Mouse (Mus musculus): ENCODE measurements around the gene Rin2.
"Not testable (repeated sequence)": the region's sequence is repeated elsewhere in the genome, so short reads cannot be mapped to it uniquely, and the experiment has no call there.

Gene Rin2

GRCm38 (mm10) chr2:145884913-145885785, 210.1 kb downstream of the Rin2 start:
- no peak for DNase-seq (ENCODE audit: extremely low spot score, low read depth, low spot score)

DNA sequence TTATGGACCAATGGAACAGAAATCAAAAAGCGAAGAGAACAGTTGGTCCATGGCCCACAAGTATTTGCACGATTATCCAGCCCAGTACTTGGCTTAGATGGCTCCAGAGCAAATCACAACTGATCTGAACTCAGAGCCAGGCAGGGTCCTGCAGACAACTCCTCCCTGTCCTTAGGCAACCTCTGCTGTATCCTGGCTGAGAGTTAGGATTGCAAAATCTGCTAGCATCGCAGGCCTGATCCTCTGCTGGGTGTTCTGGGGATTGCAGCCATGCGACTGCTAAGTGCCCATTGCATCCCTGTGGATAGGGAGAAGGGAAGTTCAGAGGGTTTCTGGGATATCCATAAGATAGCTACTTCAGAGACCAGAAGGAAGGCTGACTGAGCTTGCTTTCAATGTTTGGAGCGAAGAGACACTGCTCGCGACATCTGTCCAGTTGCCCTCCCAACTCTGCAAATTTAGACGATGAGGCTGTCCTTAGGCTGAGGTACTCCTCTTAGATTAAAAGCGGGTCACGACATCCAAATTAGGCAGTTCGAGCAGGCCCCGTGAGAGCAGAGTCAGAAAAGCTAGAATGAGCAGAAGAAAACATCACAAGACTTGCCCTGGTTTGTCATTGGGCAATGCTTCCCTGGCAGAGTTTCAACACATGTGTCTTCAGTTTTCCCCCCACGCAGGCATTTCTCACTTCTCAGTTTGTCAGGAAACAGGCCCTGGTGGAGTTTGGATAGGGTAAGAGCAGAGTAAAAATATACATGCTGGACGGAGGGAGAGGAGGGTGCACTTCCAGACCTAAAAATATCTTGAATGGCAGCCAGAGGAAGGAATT, 213.1 kb downstream of the Rin2 start:
- DNase-seq (ENCODE audit: extremely low spot score, low read depth, low spot score), result no peak

GRCm38 (mm10) chr2:145888766-145889480, 213.9 kb downstream of the Rin2 start:
- DNase-seq (ENCODE audit: extremely low spot score, low read depth, low spot score), result no peak

DNA sequence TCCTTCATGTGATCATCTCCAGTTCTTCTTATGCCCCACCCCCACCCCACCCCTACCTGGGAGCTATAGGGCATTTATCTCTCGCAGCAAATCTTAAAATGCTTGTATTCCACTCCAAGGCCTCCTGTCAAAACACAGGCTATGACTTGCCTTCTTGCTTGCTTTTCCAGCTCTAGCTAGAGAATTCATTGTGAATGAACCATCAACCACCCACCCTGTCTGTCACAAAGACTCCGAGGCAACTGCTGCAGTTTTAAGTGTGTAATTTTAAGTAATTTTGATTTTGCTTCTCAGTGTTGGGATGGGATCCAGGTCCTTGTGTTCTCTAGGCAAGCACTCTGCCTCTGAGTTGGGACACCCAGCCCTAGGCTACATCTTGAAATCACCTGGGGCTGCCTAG, 215.6 kb downstream of the Rin2 start:
- DNase-seq (ENCODE audit: extremely low spot score, low read depth, low spot score), result no peak

DNA sequence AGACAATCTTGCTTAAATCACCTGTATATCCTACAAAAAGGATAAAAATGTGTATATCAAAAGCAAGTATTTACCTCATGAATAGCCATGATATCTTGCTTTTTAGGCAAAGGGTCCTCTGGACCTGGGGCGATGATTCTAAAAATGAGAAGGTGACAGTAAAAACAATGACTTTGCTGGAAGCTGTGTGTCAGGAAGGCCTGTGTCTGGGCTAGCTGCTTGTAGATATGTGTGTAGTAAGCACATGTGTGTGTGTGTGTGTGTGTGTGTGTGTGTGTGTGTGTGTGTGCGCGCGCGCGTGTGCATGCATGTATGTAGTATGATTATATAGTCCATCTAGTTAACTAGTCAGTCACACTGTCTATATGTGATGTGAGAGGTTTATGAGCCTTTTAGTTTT, 218.7 kb downstream of the Rin2 start:
- no peak for DNase-seq (ENCODE audit: extremely low spot score, low read depth, low spot score)

DNA sequence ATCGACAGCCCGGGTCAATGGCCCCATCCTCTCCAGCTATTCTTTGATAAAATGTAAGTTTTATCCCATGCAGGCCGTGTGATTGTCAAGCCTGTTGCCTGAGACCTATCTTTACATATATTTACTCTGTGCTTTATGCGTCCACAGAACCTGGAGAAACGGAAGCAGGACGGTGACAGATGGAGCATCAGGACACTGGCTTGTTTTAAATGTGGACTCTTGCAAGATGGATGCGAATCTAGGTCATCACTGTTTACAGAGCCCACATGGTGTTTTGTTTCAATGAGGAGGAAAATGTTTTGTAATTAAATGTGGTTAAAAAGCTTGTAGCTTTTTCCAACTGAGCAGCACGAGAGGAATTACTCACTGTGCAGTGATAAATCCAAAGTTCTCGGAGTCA, 223.1 kb downstream of the Rin2 start:
- no peak for DNase-seq (ENCODE audit: extremely low spot score, low read depth, low spot score)

GRCm38 (mm10) chr2:145900318-145900717, 225.3 kb downstream of the Rin2 start:
- not testable (repeated sequence) for DNase-seq (ENCODE audit: extremely low spot score, low read depth, low spot score)

DNA sequence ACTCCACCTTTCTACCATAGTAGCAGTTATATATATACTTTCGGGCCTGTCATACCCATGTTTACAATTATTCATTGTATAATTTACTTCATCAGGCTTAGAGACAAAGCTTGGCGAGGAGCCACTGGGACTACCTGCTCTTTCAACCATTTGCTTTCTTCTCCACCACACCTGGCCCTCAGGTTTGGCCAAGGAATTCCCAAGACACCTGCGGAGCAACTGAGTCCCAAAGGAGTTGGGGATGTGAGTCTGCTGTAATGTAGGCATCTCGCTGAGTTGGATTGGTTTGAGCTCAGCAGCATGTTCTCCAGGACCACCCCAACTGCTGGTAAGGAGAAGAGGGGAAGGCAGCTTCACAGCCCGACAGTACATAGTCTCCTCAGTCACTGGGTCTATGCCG, 226.8 kb downstream of the Rin2 start, which contains the start of gene Naa20:
TSS of gene Naa20 (plus strand) at position 239 of the 400 bp plus-strand sequence.
- no peak for DNase-seq (ENCODE audit: extremely low spot score, low read depth, low spot score)

DNA sequence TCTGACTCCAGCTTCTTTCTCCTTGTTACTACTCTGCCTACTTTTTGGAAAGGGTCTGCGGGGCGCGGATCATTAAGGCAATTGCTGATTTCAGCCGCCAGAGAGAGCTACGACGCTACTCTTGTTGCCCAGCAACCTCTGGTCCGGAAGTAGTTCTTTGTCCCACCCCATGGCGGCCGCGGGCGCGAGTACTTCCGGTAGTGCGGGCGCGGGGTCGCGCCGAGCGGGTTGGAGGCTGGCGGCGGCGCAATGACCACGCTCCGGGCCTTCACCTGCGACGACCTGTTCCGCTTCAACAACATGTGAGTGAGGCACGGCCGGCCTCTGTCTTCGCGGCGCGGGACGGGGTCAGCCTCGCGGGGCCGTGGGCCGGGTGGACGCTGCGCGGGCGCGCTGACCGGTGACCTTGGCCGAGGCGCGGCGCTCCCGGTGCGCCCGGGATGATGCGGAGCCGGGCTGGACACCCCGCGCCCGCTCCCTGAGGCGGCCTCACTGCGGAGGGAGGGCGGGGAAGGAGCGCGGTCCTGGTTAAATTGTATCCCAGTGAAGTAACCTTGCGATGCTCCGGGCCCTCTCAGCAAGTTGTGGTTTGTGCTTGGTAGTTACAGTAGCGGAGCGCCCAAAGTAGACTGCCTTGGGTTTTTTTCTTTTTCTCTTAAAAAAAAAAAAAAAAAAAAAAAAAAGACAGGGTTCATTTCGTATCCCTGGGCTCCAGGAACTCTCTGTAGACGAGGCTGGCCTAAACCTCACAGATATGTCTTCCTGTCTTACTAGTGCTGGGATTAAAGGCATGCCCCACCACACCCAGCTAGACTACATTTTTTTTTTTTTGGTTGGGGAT, 228.3 kb downstream of the Rin2 start:
- DNase-seq (ENCODE audit: extremely low spot score, low read depth, low spot score), result peak; percentile 72

DNA sequence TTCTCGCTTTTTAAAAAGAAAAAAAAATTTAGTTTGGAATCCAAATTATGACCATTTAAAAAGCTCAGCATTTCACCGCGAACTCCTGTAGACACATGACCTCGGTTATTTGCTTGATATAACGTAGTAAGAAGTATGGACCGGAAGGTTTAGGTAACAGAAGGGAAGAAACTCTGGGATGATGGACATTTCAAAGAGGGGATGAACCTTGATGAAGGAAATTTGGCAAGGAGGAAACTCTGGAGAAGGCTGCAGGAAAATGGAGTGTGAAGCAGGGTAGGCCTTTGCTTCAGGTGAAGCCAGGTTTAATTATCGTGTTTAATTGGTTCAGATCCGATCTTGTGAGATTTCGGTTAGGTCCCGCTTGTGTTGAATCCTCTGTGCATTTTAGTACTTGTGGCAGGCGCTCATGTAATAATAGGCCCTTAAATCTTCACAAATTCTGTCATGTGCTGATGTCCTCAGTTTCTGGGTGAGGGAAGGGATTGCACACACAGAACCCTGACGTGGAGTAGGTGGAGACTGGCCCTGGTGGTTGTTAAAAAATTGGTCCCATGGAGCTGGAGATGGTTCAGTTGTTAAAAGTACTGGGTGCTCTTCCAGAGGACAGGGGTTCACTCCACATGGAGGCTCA, 229.1 kb downstream of the Rin2 start:
- DNase-seq (ENCODE audit: extremely low spot score, low read depth, low spot score), result no peak

- no peak for DNase-seq (ENCODE audit: extremely low spot score, low read depth, low spot score)
Observed at GRCm38 (mm10) chr2:145905156-145905555, 230.1 kb downstream of the Rin2 start.

GRCm38 (mm10) chr2:145905884-145906283, 230.9 kb downstream of the Rin2 start:
- not testable (repeated sequence) for DNase-seq (ENCODE audit: extremely low spot score, low read depth, low spot score)

DNA sequence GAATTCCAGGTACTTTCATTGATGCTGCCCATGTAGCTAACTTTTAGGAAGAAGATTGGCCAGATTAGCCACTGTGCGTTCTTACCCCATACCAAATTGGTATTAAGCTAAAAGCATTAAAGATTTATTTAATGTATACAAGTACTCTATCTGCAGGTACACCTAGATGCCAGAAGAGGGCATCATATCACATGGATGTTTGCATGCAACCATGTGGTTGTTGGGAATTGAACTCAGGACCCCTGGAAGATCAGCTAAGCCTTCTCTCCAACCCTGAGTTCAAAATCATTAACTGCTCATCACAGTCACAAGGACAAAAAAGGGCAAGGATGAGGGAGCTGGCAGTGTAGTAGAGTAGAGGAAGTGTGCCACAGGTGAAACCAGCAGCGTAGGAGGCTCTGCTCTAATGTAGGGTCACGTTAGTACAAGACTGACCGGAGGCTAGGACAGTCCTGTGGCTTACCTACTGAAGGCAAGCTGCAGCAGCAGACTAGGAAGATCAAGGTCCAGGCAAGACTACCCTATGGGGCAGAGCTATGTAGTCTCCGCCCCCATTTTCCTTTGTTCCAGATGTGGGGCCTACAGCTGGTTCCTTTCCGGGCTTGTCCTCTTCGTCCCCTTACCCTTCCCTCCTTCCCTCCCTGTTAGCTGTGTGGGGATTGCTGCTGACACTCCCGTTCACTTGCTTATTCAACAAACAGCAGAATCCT, 246.1 kb downstream of the Rin2 start:
- DNase-seq (ENCODE audit: extremely low spot score, low read depth, low spot score), result no peak

GRCm38 (mm10) chr2:145934339-145935231, 259.6 kb downstream of the Rin2 start, which contains the start of the genes Cfap61 and Crnkl1:
TSS of gene Cfap61 (plus strand) at chr2:145934784.
TSS of gene Crnkl1 (minus strand) at chr2:145935014.
- peak; percentile 88 for DNase-seq (ENCODE audit: extremely low spot score, low read depth, low spot score)

DNA sequence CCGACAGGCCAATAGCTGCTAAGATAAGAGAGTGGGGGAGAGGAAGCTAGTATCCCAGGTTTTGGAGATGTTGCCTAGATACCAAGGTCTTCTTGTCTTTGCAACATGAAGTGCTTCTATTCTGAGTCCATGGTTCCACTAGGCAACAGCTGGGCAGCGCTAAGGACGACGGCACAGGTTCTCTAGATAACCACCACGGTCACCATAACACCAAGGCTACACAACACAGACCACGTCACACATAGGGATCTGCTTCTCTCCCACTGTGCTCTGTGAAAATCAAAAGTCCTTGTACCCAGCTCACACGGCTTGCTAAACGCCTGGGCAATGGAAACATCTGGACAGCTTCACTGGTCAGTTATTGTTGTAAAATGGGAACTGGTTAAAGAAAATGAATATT, 262.0 kb downstream of the Rin2 start:
- no peak for DNase-seq (ENCODE audit: extremely low spot score, low read depth, low spot score)

All from hindlimb bud, embryonic 11.5 days (tissue).